ENCODE assay signal across 29 mouse cellular contexts in the genomic region with DNA sequence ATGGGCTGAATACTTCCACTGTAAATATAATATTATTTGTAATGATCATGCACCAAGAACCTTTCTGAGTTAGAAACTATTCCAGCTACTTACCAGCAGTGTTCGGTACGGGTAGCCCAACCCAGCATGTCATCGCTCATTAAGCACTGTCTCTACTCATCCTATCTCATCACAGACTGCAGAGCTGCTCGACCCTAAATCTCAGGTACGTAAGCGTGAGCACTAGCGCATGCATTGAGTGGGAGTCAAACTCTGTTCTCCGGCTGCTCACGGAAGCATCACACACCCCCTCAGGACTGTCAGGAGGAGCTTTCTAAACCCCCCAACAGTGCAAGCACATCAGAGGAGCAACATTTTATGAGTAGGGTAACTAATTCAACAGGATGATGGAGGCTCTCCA.
DNase-seq lines count a peak whose midpoint lies in the region; ATAC-seq and TF ChIP-seq lines count a peak whose summit lies in the region.
"Had no signal": no experiment of that assay in that cellular context is flagged by ENCODE, and none has a peak within 500 bp of the region (broad histone marks: within the 10 kb centered on the region; RNA-seq: fewer than 3 reads in every experiment).

No protein-coding gene starts in this region.

- no peak overlapping the region for H3K27ac ChIP-seq in kidney, embryonic 14.5 days (ENCODE audit: low read depth, low read length)
- no peak overlapping the region for H3K27ac ChIP-seq in kidney, adult 2 months (ENCODE audit: insufficient read depth, low read depth, low read length)
- no peak overlapping the region for H3K27ac ChIP-seq in kidney, postnatal 0 days
- H3K27ac ChIP-seq: embryonic facial prominence, embryonic 10.5 days; embryonic facial prominence, embryonic 13.5 days; forebrain, embryonic 12.5 days; forebrain, embryonic 15.5 days; gastrocnemius, adult 2 months; hindbrain, embryonic 12.5 days; hindbrain, embryonic 15.5 days had no signal

- 60% methylated on average over 9 of the region's 9 CpGs for WGBS in kidney, embryonic 14.5 days
- WGBS in kidney, adult 2 months, result 72% methylated on average over 9 of the region's 9 CpGs
- 63% methylated on average over 9 of the region's 9 CpGs for WGBS in kidney, postnatal 0 days

- peak; percentile 76; the same call in 1 of the 2 replicates for ATAC-seq in kidney, embryonic 14.5 days (ENCODE audit: low FRiP score, low TSS enrichment)
- no peak for ATAC-seq in kidney, postnatal 0 days (replicated peaks; ENCODE audit: low FRiP score, low read depth)
- ATAC-seq: forebrain, embryonic 15.5 days; Patski had no signal

- H3K27me3 ChIP-seq in kidney, embryonic 14.5 days (ENCODE audit: control insufficient read depth, insufficient read depth, low read length), result no peaks in the 10 kb centered on the region
- no peaks in the 10 kb centered on the region for H3K27me3 ChIP-seq in kidney, adult 2 months (replicated peaks; ENCODE audit: control insufficient read depth, insufficient read depth, low read length)
- no peaks in the 10 kb centered on the region for H3K27me3 ChIP-seq in kidney, postnatal 0 days (ENCODE audit: insufficient read depth, low read length)
- H3K27me3 ChIP-seq: CH12.LX; embryonic facial prominence, embryonic 13.5 days; forebrain, embryonic 12.5 days; forebrain, embryonic 15.5 days; hindbrain, embryonic 12.5 days; hindbrain, embryonic 15.5 days; Patski had no signal

- H3K4me3 ChIP-seq in kidney, embryonic 14.5 days (ENCODE audit: low read length), result no peak overlapping the region
- no peak overlapping the region for H3K4me3 ChIP-seq in kidney, adult 2 months (ENCODE audit: insufficient read depth, low read depth, low read length)
- no peak overlapping the region for H3K4me3 ChIP-seq in kidney, postnatal 0 days (replicated peaks; ENCODE audit: low read depth, low read length)
- H3K4me3 ChIP-seq: embryonic facial prominence, embryonic 10.5 days; embryonic facial prominence, embryonic 13.5 days; erythroblast, embryonic 14.5 days; forebrain, embryonic 12.5 days; forebrain, embryonic 15.5 days; gastrocnemius, adult 2 months; hindbrain, embryonic 12.5 days; hindbrain, embryonic 15.5 days had no signal

- TF ChIP-seq CTCF in kidney, adult 2 months (conservative IDR thresholded peaks at IDR 0.05; ENCODE audit: insufficient read depth, insufficient read length, low read depth, low read length), result no peak
- TF ChIP-seq CTCF in kidney, postnatal 0 days (IDR thresholded peaks at IDR 0.05; ENCODE audit: low read depth), result no peak

- peaks cover 8% of the 10 kb centered on the region for H3K36me3 ChIP-seq in kidney, embryonic 14.5 days (ENCODE audit: control insufficient read depth, insufficient read depth, low read length)
- H3K36me3 ChIP-seq in kidney, adult 2 months (ENCODE audit: control insufficient read depth, insufficient read depth, low read length), result peaks cover 4% of the 10 kb centered on the region; the same call in 1 of the 2 replicates
- peaks cover 10% of the 10 kb centered on the region for H3K36me3 ChIP-seq in kidney, postnatal 0 days (ENCODE audit: insufficient read depth, low read length)
- H3K36me3 ChIP-seq: forebrain, embryonic 15.5 days had no signal

- no peak for TF ChIP-seq POLR2A in kidney, adult 2 months (IDR thresholded peaks at IDR 0.05; ENCODE audit: low read depth, low read length)

- H3K4me2 ChIP-seq in kidney, embryonic 14.5 days (replicated peaks; ENCODE audit: low read depth, low read length), result no peak overlapping the region
- H3K4me2 ChIP-seq in kidney, postnatal 0 days (ENCODE audit: low read length), result no peak overlapping the region
- H3K4me2 ChIP-seq: embryonic facial prominence, embryonic 13.5 days; forebrain, embryonic 12.5 days; forebrain, embryonic 15.5 days; heart, embryonic 11.5 days; hindbrain, embryonic 12.5 days; hindbrain, embryonic 15.5 days had no signal

- H3K4me1 ChIP-seq in kidney, embryonic 14.5 days (ENCODE audit: control insufficient read depth, insufficient read depth, low read length), result no peaks in the 10 kb centered on the region
- H3K4me1 ChIP-seq in kidney, adult 2 months (ENCODE audit: control insufficient read depth, insufficient read depth, low read length), result no peaks in the 10 kb centered on the region
- no peaks in the 10 kb centered on the region for H3K4me1 ChIP-seq in kidney, postnatal 0 days (replicated peaks; ENCODE audit: insufficient read depth, low read length)
- H3K4me1 ChIP-seq: embryonic facial prominence, embryonic 10.5 days; embryonic facial prominence, embryonic 13.5 days; forebrain, embryonic 12.5 days; forebrain, embryonic 15.5 days; hindbrain, embryonic 12.5 days; hindbrain, embryonic 15.5 days had no signal

- H3K9me3 ChIP-seq in kidney, embryonic 14.5 days (ENCODE audit: control insufficient read depth, low read length), result no peaks in the 10 kb centered on the region
- no peaks in the 10 kb centered on the region for H3K9me3 ChIP-seq in kidney, postnatal 0 days (replicated peaks; ENCODE audit: low read length)
- H3K9me3 ChIP-seq: embryonic facial prominence, embryonic 10.5 days; embryonic facial prominence, embryonic 13.5 days; forebrain, embryonic 12.5 days; forebrain, embryonic 15.5 days; G1E; hindbrain, embryonic 12.5 days; hindbrain, embryonic 15.5 days had no signal

- no peak overlapping the region for H3K9ac ChIP-seq in kidney, embryonic 14.5 days (ENCODE audit: low read depth, low read length)
- no peak overlapping the region for H3K9ac ChIP-seq in kidney, postnatal 0 days (ENCODE audit: low read depth, low read length)
- H3K9ac ChIP-seq: embryonic facial prominence, embryonic 13.5 days; forebrain, embryonic 12.5 days; forebrain, embryonic 15.5 days; hindbrain, embryonic 12.5 days; hindbrain, embryonic 15.5 days had no signal

- no peak for DNase-seq in kidney, adult 2 months
- peak; percentile 24 for DNase-seq in kidney, postnatal 0 days (ENCODE audit: low spot score)
- DNase-seq in kidney, adult 8-10 months, result no peak
- DNase-seq in right cerebral cortex, adult 2 months (ENCODE audit: low spot score in 2 of 2), result peak; percentile 19 to 21
- no peak for DNase-seq in right cerebral cortex, postnatal 4 days
- no peak for DNase-seq in cerebellum, adult 9-10 months
- DNase-seq: adrenal gland, postnatal 10 days; adrenal gland, postnatal 36 days; B cell, adult 2 months; cerebellum, adult 11 months; cerebellum, adult 2 months; cerebellum, postnatal 10 days; cerebellum, postnatal 36 days; embryo, embryonic 11 days; gastrocnemius, adult 2 months; gastrocnemius, postnatal 14 days; heart, adult 11 months had no signal

Comparison
In these comparisons a context has a peak if more than half of its experiments do, and no peak if none do; other contexts are left out.
1. DNase-seq: peak in kidney, postnatal 0 days (single experiment) and right cerebral cortex, adult 2 months (2 of 2); none in kidney, adult 2 months (single experiment), kidney, adult 8-10 months (0 of 2), right cerebral cortex, postnatal 4 days (single experiment) and cerebellum, adult 9-10 months (single experiment).